Mouse (Mus musculus): ENCODE data around the gene Zfp428.
A peak's percentile ranks its signal among the peaks of the same experiment; 100 is the strongest.

Gene Zfp428

DNA sequence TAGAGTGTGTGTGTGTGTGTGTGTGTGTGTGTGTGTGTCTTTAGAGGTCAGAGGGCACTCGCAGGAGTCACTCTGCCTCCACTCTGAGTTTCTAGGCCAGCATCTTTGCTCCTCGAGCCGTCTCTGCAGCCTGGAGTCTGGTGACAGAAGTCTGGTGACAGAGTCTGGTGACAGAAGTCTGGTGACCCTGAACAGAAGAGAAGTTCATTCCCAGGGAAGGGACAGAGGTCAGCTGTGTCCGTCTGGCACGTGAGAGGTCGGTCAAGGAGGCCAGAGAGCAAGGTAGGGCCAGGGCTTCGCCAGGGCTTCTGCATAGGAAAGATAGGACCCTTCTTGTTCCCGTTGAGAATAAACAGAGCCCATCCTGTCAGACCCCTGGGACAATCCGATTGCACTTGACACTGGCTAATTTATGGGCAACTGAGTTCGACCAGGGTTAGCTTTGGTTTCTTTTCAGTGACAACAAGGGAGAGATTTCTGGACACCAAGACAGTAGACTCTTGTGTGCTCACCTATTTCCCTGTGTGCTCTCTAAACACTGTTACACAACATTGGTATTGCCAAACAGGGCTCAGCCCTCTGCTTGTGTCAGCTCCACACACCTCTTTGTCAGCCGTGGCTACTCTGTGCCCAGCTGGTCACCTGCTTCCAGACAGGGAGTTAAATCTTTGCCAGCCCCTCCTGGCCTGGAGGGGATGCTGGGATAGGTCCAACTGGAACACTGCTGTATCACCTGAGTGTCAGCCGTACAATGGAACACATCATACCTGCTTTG is 45.4 kb downstream of the Zfp428 start:
- DNase-seq (ENCODE audit: low spot score): no peak

DNA sequence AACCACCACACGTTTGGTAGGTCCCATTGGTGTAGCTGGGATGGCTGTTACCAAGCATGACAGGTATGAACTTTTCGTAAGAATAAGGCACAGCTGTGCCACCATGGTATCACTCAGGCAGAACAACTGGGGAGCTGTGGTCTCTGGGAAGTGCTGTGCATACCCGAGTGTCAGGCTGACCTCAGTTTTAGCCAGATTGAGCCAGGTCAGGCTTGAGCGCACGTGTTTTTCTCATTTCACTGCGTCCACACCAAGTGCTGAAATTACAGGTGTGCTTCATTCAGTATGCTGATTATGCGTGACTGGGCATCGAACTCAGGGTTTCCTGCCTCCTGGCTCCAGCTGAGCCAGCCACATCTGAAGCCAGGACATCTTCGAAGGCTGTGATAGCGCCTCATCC is 49.0 kb downstream of the Zfp428 start:
- DNase-seq (ENCODE audit: low spot score): no peak

DNA sequence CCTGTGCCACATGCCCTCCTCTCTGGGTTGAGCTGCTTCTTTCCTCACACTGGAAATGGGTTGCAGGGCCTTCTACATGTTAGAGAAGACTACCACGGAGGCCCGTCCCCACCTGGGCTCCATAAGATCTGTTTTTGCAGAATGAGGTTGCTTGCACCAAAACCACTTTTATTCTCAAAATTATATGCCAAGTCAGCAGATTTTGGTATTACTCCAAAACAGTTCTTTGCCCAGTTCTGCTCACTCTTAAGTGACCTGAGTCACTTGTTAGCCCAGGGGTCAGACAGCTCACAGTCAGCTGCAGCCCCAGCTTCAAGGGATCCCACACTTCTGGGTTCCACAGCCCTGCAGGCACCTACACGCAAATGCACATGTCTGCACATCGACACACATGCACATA is 54.6 kb downstream of the Zfp428 start:
- no peak for DNase-seq (ENCODE audit: low spot score)

DNA sequence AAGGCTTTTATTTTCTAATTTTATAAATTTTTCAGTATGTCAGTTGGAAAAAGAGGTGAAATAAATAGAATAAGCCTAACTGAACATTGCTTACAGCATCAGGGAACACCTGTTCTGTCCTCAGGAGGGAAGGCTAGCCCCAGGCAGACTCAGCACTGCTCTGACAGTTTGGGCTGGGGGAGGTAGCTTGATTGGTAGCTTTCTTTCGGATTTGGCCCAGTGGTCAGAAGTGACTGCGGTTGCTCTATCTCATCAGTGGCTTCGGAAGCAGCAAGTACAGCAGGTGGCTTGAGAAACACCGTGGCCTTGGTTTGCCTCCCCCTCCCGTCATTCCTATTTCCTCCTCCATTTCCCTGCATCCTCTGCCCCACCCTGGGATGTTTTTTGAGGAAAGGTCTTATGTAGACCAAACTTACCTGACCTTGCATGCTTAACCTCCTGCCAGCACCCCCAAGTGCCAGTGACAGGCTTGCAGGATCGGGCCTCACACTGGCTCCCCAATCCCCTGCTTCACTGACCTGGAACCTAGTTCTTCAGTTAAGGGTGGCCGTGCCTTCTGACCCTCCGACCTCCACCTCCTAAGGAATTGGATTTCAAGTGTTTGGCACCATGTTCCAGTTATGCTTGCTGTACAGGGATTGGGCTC is 56.5 kb downstream of the Zfp428 start:
- DNase-seq (ENCODE audit: low spot score): no peak

DNA sequence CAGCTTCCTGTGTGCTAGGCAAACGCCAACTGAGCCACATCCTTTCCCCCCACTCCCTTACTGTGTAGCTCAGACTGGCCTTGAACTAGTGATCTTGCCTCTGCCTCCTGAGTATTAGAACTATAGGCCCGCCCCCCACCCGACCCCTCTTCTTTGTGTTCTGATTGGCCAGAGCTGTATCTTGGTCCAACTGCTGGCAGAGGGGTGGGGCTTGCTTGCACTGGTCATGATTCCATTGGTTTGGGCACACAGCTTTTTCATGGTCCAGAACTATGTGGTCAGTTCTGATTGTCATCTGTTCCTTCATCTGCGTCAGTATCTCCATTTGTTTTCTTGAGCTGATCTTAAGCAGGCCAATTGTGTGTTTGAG is 57.0 kb downstream of the Zfp428 start:
- DNase-seq (ENCODE audit: low spot score): no peak

DNA sequence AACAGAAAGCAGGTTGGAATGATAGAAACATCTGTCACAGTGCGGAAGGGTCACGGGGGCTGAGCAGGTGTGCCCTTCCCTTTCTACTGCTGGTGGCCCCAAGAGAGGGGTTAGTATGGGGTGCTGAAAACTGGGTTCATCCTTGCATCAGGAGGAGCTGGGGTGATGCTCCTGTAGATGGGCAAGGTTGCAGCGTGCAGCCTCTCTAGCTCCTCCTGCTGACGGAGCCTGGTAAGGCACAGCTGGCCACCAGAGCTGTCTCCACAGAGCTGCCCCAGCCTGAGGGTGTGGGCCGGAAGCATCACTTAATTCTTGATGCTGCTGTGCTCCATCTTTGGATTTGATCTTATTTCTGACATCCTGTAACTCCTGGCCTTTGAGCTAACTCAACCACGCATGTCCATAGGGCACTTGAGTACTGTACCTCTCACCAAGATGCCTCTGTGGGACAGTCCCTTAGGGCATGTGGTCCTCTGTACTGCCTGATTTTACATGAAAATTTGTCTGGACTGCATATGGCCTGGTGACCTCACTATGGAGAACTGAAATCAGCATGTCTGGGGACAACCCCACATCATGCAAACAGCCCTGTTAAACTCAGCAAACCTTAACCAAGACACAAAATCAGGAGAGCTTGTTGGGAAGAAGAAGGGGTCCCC is 57.9 kb downstream of the Zfp428 start:
- DNase-seq (ENCODE audit: low spot score): peak; percentile 61
